Mouse (Mus musculus) ES-E14 (cell line): ENCODE measurements at regions not wholly inside any gene's neighbourhood (a gene's known extent, or its start where the extent isn't known, plus 50 kb on each side); places are given as distances from the start of the nearest gene placed in this dataset.

Experiments
- DNase-seq: peaks from one replicate; pipeline ENCODE4 v3.0.0-alpha.2; 2013; ENCODE audit warnings: low read depth, low spot score
- H3K27ac ChIP-seq: 2 replicates; pipeline ENCODE4 v1.5.1; 2012; ENCODE audit warnings: low read depth, mild to moderate bottlenecking, low read length, moderate library complexity, mixed read lengths; ENCODE audit not compliant: poor library complexity, insufficient read depth, severe bottlenecking
- H3K36me3 ChIP-seq: 2 replicates; pipeline ENCODE4 v1.6.1; 2012; ENCODE audit warnings: mild to moderate bottlenecking, low read length, moderate library complexity, mixed read lengths; ENCODE audit not compliant: control insufficient read depth, poor library complexity, insufficient read depth, severe bottlenecking
- H3K4me1 ChIP-seq, 2 experiments: fragments of 150-350 bp in 1 of 2; sonication (generic) in 1 of 2; 2 replicates each; pipeline ENCODE4 v1.6.1; 2012; ENCODE audit warnings: low read length in 2 of 2, mild to moderate bottlenecking in 1 of 2, mixed read lengths in 1 of 2; ENCODE audit not compliant: control insufficient read depth in 2 of 2, insufficient read depth in 2 of 2, poor library complexity in 1 of 2
- H3K4me3 ChIP-seq, 2 experiments: fragments of 150-350 bp in 1 of 2; sonication (generic) in 1 of 2; 2 replicates each; pipeline ENCODE4 v1.5.1; 2012; ENCODE audit warnings: low read length in 2 of 2, low read depth in 1 of 2, mild to moderate bottlenecking in 1 of 2, mixed read lengths in 1 of 2; ENCODE audit not compliant: insufficient read depth in 1 of 2, poor library complexity in 1 of 2, severe bottlenecking in 1 of 2
- H3K9ac ChIP-seq: 2 replicates; pipeline ENCODE4 v1.6.1; 2012; ENCODE audit warnings: low read depth, mild to moderate bottlenecking, low read length, mixed read lengths; ENCODE audit not compliant: poor library complexity, insufficient read depth, severe bottlenecking
- H3K9me3 ChIP-seq: fragments of 150-350 bp; sonication (generic); 2 replicates; pipeline ENCODE4 v1.6.1; 2012; ENCODE audit warnings: low read depth, mild to moderate bottlenecking, low read length; ENCODE audit not compliant: control insufficient read depth, insufficient read depth
- CHD2 ChIP-seq: IDR thresholded peaks from 2 replicates; pipeline ENCODE4 v1.6.1; 2014; ENCODE audit warnings: mild to moderate bottlenecking, low read depth, low read length, inconsistent platforms
- HCFC1 ChIP-seq: IDR thresholded peaks from 2 replicates; pipeline ENCODE4 v1.6.1; 2012; ENCODE audit warnings: low read length, inconsistent platforms, borderline replicate concordance; ENCODE audit not compliant: insufficient read depth
- MAFK ChIP-seq: IDR thresholded peaks from 2 replicates; pipeline ENCODE4 v1.6.1; 2014; ENCODE audit warnings: mild to moderate bottlenecking, low read depth, low read length, inconsistent platforms; ENCODE audit not compliant: insufficient read depth
- ZC3H11A ChIP-seq: IDR thresholded peaks from 2 replicates; pipeline ENCODE4 v1.6.1; 2012; ENCODE audit warnings: low read depth, mild to moderate bottlenecking, inconsistent platforms, low read length, borderline replicate concordance
- ZNF384 ChIP-seq: IDR thresholded peaks from 2 replicates; pipeline ENCODE4 v1.6.1; 2012; ENCODE audit warnings: low read depth, low read length, inconsistent platforms
- in situ Hi-C, 2 experiments: fragments of 600-800 bp; cut with MboI; formaldehyde crosslinking; loops; one replicate each; pipeline ENCODE4 v1.15.1; 2025; ENCODE audit warnings: low sequenced_read_pairs in 2 of 2, inconsistent platforms in 1 of 2; ENCODE audit not compliant: unreplicated experiment in 2 of 2

- H3K9ac ChIP-seq: no peak overlapping the region
- no peaks in the 10 kb centered on the region for H3K36me3 ChIP-seq
- no peak for DNase-seq
- in situ Hi-C loops: no loop called here
- H3K27ac ChIP-seq: no peak overlapping the region
- H3K4me3 ChIP-seq: no peak overlapping the region
- TF ChIP-seq ZNF384: no peak
- TF ChIP-seq CHD2: no peak
- no peak for TF ChIP-seq HCFC1
- no peak for TF ChIP-seq MAFK
- no peak for TF ChIP-seq ZC3H11A
- H3K9me3 ChIP-seq: no peaks in the 10 kb centered on the region
- H3K4me1 ChIP-seq: no peaks in the 10 kb centered on the region
Measured at GRCm38 (mm10) chr6:95179993-95180392, 63.0 kb downstream of the Kbtbd8 start.

GRCm38 (mm10) chr6:95182238-95182637, 65.2 kb downstream of the Kbtbd8 start:
- H3K4me3 ChIP-seq: no peak overlapping the region
- no peaks in the 10 kb centered on the region for H3K9me3 ChIP-seq
- no peak for DNase-seq
- no peaks in the 10 kb centered on the region for H3K36me3 ChIP-seq
- TF ChIP-seq HCFC1 (no peak), CHD2 (no peak), ZC3H11A (no peak), ZNF384 (no peak), MAFK (no peak)
- H3K4me1 ChIP-seq: no peaks in the 10 kb centered on the region
- in situ Hi-C loops: no loop called here
- no peak overlapping the region for H3K27ac ChIP-seq
- H3K9ac ChIP-seq: no peak overlapping the region

- no peaks in the 10 kb centered on the region for H3K4me1 ChIP-seq
- in situ Hi-C loops: no loop called here
- H3K9ac ChIP-seq: no peak overlapping the region
- TF ChIP-seq ZC3H11A: no peak
- TF ChIP-seq HCFC1: no peak
- no peak for TF ChIP-seq MAFK
- TF ChIP-seq ZNF384: no peak
- TF ChIP-seq CHD2: no peak
- no peak overlapping the region for H3K27ac ChIP-seq
- H3K9me3 ChIP-seq: no peaks in the 10 kb centered on the region
- DNase-seq: no peak
- H3K4me3 ChIP-seq: no peak overlapping the region
- H3K36me3 ChIP-seq: no peaks in the 10 kb centered on the region
Measured at GRCm38 (mm10) chr6:95185074-95185931, 68.3 kb downstream of the Kbtbd8 start.

- in situ Hi-C loops: no loop called here
- H3K27ac ChIP-seq: no peak overlapping the region
- H3K4me1 ChIP-seq: no peaks in the 10 kb centered on the region
- DNase-seq: no peak
- H3K9me3 ChIP-seq: no peaks in the 10 kb centered on the region
- H3K9ac ChIP-seq: no peak overlapping the region
- H3K36me3 ChIP-seq: no peaks in the 10 kb centered on the region
- no peak overlapping the region for H3K4me3 ChIP-seq
- TF ChIP-seq ZNF384 (no peak), CHD2 (no peak), ZC3H11A (no peak), HCFC1 (no peak), MAFK (no peak)
Measured at GRCm38 (mm10) chr6:95196631-95197030, 79.6 kb downstream of the Kbtbd8 start.
